Mouse (Mus musculus): ENCODE measurements around the gene Pdgfb.

Pdgfb gene

DNA sequence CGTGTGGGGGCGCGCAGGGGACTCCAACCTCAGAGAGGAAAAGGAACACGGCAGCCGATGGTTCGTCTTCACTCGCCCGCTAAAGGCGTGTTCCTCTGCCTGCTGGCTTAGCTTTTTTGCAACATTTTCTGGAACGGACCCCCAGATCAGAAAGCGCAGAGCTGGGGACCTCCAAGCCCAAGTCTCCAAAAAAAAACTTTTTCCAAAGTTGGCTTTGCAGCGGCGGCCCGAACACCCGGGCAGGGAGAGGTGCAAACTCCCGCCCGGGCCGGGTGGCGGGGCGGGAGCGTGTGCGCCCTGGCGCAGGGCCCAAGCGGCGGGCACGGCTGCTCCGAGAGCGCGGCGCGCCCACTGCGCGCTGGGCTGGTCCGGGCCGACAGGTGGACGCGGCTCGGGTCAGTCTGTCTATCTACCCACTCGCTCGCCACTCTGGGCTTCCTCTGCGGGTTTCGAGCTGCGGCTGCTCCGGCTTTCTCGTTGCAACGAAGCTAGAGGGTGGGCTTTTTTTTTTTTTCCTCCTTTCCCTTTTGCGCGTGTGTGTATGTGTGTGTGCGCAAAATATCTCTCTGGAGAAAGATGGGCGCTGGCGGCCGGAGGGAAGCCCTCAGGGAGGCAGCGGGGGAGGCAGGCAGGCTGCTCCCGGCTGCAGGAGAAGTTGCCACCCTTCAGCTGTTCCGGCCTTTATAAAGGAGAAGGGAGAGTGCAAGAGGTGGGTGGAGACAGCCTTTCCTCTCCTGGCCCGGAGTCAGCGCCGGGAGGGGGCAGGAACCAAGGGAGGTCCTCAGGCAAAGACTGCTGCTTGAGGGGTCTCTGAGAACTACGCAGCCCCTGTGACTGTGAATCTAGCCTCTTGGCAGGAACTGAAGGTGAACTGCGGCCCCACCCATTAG, at the start of gene Pdgfb:
TSS of gene Pdgfb (minus strand) at position 657 of the 890 bp plus-strand sequence.
- peak; percentile 70 for DNase-seq (ENCODE audit: low spot score)

DNA sequence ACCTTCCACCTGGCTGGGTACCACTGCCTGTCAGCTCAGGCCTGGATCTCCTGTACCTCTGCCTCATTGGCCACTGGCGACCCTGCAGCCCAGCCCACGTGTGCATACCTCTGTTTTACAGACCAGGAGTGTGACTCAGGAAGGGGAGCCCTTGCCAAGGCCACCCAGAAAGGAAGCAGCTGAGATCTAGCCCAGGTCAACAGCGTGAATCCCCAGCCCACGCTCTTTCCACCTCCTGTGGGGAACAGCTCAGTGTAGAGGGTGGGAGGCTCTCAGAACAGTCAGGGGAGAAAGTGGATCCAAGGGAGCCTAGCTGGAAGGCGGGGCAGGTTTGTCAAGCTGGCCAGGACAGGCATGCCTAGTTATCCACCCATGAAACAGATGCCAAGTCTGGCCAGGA, 48.0 kb upstream of the Pdgfb start:
- no peak for DNase-seq (ENCODE audit: low spot score)

GRCm38 (mm10) chr15:80062339-80062738, 47.6 kb upstream of the Pdgfb start:
- no peak for DNase-seq (ENCODE audit: low spot score)

GRCm38 (mm10) chr15:80061071-80061550, 46.3 kb upstream of the Pdgfb start:
- DNase-seq (ENCODE audit: low spot score) = no peak

DNA sequence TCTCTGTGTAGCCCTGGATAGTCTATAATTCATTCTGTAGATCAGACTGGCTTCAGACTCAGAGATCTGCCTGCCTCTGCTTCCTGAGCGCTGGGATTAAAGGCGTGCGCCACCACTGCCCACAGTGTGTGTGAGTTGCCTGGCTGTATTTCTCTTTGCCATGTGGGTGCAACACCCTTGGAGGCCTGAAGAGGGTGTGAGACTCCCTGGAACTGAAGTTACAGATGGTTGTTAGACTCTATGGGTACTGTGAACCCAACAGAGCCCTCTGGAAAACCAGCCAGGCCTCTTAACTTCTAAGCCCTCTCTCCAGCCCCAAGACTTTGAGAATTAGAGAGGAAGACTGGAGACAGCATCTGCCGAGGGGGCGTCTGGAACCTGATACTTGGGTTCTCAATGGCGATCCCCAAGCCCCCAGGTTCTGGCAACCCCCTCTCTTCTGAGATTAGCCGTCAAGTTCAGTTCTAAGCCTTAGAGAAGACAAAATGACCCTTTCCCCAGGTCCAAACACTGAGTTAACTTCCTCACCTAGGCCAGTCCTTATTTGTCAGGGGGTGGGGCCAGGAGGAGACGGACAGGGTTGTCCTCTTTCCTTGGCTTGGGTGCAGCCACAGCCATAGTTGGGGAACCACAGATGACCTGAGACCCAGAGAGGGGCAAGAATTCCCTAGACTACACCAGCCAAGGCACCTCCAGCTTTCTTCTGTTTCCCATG, 45.7 kb upstream of the Pdgfb start:
- DNase-seq (ENCODE audit: low spot score) = no peak

DNA sequence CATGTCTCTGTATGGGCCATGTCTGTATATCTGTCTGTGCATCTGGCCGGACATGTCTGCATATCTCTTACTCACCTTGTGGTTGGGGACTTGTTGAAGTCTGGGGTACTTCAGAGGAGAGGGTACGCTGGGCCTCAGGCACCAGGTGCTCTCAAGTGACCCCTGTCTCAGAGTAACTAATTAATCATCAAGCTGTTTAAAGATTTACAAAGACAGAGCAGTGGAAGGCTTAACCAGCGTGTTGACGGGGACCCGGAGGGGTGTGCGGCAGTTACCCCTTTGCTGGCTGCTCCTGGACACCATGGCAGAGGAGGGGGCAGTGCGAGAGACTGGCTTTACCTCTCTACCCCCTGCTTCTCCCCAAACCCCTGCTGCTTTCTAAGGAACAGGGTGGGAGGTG, 44.8 kb upstream of the Pdgfb start:
- peak; percentile 76 for DNase-seq (ENCODE audit: low spot score)

DNA sequence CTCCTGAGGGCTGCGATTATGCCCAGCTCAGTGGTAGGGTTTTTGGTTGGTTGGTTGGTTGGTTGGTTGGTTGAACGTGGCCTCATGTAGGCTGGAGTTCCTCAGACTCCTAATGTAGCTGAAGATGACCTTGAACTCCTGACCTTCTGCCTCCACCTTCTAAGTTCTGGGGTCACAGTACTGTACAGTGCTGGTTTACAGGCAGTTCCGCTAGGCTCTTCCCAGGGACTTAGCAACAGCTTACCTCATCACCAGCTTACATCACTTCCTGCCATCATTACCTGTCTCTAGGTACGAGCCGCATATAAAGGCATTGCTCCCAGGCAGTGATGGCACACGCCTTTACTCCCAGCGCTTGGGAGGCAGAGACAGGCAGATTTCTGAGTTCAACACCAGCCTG, 43.4 kb upstream of the Pdgfb start:
- DNase-seq (ENCODE audit: low spot score) = no peak

- DNase-seq (ENCODE audit: low spot score) = no peak
Measured at GRCm38 (mm10) chr15:80054034-80054710, 39.4 kb upstream of the Pdgfb start.

DNA sequence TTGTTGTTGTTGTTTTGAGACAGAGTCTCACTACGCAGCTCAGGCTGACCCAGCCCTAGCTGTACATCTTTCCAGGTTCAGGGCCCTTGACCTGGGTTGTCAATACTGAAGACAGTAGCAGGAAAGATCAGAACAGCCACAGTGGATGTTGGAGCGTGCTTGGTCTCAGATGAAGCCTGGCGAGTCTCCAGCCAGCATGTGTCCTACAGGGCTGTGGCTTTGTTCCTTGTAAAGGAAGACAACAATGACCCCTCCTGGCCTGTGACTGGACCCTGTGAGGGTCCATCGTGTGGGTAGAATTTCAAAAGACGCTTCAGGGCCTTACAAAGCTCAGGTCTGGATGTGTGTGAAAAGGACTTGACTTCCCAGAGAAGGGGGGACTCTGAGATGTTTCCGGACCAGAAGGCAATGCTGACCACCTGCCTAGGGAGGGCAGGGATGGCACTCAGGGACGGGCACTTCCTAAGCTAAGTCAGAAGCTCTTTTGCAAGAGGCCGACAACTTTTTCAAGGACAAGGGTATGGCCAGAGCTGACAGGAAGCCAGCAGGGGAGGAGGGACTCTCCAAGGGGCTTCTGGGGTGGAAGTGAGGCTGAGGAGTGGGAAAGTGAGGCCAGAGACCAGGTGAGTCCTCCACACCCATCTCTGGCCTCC, 38.7 kb upstream of the Pdgfb start:
- no peak for DNase-seq (ENCODE audit: low spot score)

DNA sequence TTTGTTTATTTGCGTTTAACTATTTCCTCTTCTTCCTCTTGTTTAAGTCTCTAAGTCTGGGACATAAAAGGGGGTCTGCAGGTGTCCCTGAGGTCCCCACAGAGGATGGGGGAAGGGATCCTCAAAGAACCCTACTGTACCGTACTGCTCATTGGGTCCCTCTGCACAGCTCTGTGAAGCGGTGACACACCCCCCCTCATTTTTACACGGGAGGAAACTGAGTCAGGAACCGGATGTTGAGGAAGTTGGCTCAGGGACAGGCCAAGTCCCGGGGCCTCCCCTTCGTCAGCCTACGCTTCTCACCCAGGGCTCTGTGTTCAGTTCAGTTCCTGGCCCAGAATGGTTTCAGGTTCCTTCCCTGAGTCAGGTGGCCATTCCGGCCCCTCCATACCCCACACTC, 37.0 kb upstream of the Pdgfb start:
- no peak for DNase-seq (ENCODE audit: low spot score)

DNA sequence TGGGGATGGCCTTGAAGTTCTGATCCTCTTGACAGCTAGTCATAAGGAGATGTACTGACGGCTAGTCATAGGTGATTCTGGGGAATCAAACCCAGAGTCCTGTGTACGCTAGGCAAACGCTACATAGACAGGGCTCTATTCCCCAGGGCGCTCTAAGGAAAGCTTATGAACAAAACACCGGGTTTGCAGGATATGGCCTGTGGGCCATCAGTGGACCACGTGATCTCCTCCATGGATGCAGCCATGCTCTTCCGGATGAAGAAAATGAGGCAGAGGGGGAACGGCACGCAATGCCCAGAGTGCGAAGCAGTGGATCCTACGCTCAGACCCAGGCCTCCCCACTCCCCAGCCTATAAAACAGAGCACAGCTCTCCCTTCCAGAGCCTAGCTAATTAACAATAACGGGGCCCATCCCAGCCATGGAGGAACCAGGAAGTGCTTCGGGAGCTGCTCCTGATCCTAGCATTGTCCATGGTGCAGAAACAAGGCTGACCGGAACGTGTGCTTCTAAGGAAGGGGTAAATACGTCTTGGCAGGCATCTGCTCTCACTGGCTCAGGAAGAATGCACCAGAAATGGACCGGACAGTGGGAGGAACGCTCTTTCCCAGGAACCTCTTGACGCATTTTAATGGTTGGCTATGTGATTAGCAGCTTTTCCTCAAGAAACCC, 36.5 kb upstream of the Pdgfb start:
- no peak for DNase-seq (ENCODE audit: low spot score)

DNA sequence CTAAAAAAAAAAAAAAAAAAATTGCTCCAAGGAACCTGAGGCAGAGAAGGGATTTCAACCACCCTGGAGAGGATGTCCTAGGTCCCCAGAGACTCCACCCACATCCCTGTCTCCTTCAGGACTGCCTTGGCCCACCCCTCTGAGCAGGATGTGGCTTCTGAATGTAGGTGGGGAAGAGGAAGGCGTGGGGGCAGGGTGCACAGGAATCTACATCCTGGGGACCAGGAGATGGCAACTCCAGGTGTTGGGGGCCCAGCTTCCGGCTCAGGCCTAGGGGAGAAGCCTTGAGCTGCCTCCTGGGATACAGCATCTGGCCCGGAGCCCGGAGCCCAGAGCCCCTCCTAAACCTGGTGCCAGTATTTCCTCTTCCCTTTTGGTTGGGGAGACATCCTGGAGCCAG, 35.3 kb upstream of the Pdgfb start:
- DNase-seq (ENCODE audit: low spot score) = no peak

GRCm38 (mm10) chr15:80047973-80048372, 33.2 kb upstream of the Pdgfb start:
- DNase-seq (ENCODE audit: low spot score) = no peak

- no peak for DNase-seq (ENCODE audit: low spot score)
Measured at GRCm38 (mm10) chr15:80047242-80047641, 32.5 kb upstream of the Pdgfb start.

DNA sequence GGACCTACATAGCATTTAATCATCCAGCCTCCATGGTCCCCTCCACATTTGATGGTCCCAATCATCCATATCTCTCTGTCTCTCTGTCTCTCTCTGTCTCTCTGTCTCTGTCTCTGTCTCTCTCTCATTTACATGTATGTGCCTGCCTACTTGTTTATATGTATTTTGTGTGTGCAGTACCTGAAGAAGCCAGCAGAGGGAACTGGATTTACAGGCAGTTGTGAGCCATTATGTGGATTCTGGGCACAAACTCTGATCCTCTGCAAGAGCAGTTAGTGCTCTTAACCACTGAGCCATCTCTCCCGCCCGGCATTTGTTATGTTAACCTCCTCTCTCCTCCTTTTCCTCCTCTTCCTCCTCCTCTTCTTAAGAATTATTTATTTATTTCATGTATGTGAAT, 31.0 kb upstream of the Pdgfb start:
- no peak for DNase-seq (ENCODE audit: low spot score)

GRCm38 (mm10) chr15:80044249-80044648, 29.5 kb upstream of the Pdgfb start:
- no peak for DNase-seq (ENCODE audit: low spot score)

DNA sequence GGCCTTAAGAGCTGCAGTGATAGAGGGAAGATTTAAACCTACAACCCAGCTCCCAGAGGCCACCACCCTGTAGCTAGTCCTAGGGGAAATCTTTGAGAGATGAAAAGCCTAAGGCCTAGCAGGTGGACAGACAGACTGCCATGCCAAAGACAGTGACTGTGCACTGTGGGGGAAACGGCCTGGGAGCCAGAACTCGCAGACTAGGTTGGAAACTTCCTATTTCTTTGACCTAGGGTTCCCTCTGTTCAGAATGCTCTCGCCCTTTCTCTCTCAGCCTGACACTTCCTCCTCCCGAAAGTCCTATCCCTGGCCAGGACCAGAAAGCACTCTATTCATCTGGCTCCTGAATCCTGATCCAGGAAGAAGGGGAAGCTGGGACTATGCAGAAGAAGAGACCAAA, 27.4 kb upstream of the Pdgfb start:
- DNase-seq (ENCODE audit: low spot score) = no peak

DNA sequence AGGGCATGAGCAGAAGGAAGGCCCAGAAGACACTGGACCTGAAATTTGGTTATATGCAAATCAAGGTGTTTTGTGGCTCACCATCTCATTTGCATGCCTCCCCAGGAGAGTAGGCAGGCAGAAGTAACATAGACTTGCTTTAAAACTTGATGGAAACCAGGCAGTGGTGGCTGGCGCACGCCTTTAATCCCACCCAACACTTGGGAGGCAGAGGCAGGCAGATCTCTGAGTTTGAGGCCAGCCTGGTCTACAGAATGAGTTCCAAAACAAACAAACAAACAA, 23.3 kb upstream of the Pdgfb start:
- DNase-seq (ENCODE audit: low spot score) = no peak

DNA sequence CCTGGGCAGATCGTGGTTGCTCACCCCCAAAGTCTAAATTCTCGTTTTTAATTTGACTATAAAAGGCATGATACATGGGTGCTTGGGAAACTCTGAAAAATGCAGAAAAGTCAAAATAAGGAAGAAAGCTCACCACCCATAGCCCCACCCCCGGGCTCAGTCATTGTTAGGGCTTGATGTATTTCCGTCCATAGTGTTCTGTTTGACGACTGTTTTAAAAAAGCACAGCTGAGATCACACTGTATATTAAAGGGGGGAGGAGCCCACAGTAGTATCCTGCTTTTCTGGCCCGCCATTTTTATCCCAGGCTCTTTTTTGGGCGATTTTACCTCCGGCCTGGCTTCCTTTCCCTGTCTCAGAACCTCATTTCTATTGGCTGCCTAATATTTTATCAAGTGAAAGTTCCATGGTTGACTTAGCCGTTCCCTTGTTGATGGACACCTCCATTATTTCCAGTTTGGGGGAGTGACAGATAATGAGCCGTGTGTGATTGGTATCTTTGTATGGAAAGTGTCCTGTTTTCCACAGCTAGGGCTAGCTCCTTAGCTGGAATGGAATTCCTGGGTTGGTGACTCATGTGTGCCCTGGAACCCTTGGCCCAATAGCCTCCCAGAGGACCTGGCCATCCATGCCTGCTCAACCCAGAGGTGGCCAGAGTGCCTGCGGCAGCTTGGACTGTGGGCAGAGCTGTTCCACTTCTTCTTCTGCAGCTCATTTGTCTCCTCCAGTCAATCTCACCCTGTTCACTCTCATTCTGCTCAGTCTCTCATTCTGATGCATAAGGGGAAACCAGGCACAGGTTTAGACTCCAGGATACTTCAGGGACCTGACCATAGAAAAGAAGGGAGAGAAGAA, 22.7 kb upstream of the Pdgfb start:
- no peak for DNase-seq (ENCODE audit: low spot score)

DNA sequence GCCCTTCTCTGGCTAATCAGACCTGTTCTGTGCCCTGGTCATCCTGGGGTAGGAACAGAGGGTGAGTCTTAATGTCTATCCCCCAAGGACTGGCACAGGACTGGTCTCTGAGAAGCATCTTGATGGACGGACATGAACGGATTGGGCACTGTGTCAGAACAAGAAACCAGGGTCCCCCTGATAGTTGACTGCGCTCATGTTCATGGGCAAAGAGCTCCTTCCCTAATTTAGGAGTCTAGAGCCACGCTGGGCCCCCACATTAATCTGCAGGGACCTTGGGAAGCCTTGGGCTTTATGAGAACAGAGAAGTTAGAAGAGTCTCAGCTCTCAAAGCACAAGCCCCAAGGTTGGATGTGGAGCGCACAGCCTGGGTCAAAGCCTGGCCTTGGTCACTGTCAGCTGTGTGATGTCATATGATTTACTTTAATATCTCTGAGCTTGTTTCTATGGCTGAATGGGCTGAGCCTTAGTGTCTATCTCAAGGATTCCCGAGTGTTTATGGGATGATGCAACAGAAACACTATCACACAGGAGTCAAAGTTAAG, 20.6 kb upstream of the Pdgfb start:
- no peak for DNase-seq (ENCODE audit: low spot score)

- no peak for DNase-seq (ENCODE audit: low spot score)
Measured at GRCm38 (mm10) chr15:80034913-80035312, 20.1 kb upstream of the Pdgfb start.
